Mouse (Mus musculus): ENCODE measurements around the gene Dpm3. TPM values are rescaled to one million over a fixed set of nuclear protein-coding genes. Genes with fewer than 3 reads are reported as not detected.

The Dpm3 gene
- total RNA-seq, 2 experiments from 2014 or later, result 16.4 to 26.9 TPM

DNA sequence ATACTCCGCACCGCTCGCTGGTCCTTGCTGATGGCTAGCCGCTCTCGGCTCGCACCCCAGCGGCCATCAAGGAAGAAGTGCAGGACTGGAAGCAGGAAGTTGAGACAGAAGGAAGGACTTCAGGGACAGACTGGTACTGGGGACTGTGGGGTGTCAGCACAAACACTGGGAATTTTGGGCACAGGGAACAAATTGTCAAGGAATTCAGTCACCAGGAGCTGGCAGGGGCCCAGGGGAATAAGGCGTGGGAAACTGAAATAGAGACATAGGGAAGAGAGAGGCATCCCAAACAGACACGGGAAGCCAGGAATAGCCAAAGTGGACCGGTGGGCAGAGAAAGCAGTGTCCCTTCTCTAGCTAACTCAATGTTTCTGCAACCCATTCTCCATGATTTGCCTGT lies 22.6 kb upstream of the Dpm3 start:
- intact Hi-C loops (cut with DNase I), result no loop called here
- TF ChIP-seq CTCF (IDR thresholded peaks at IDR 0.05), result no peak
- Histone ChIP-seq H3K4me3 (no peak overlapping the region), H3K27ac (no peak overlapping the region)
- no peak for DNase-seq

DNA sequence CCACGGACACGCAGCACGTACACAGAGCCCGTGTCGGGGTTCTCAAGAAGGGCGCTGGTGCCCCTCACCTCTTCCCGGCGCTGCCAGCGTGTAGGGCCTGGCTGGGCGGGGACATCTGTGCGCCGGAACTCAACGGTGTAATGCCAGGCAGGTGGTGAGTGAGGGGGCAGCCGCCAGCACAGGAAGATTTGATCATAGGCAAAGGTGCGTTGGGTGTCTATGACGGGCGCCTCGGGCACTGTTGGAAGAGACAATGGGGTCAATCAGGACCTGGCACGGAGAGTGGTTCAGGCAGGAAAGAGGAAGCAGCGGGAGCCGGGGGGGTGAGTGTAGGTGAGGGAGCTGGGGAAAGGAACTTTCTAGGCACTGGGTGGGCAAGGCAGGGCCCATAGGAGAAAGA lies 21.5 kb upstream of the Dpm3 start:
- no peak for TF ChIP-seq CTCF (IDR thresholded peaks at IDR 0.05)
- intact Hi-C loops (cut with DNase I), result no loop called here
- Histone ChIP-seq H3K4me3 (no peak overlapping the region), H3K27ac (no peak overlapping the region)
- DNase-seq, result no peak

DNA sequence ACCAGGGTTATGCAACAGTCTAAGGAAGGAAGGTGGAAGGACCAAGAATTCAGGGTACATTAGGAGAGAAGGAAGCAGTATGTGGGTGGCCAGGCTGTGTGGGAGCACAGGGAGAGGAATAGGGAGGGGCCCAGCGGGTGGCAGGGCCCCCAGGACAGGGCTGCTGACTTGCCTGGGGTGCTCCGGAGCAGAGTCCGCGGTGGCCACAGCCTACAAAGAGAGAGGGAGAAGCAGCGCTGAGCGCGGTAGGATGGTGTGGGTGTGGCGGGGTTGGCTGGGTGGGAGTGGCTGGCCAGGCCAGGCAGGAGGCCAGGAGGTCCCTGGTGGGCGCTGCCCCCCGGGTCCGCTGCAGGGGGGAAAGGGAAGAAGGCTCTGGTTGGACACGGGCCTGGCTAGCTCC lies 20.7 kb upstream of the Dpm3 start:
- Histone ChIP-seq H3K4me3 (no peak overlapping the region), H3K27ac (no peak overlapping the region)
- no peak for DNase-seq
- intact Hi-C loops (cut with DNase I), result no loop called here
- TF ChIP-seq CTCF (IDR thresholded peaks at IDR 0.05), result no peak

DNA sequence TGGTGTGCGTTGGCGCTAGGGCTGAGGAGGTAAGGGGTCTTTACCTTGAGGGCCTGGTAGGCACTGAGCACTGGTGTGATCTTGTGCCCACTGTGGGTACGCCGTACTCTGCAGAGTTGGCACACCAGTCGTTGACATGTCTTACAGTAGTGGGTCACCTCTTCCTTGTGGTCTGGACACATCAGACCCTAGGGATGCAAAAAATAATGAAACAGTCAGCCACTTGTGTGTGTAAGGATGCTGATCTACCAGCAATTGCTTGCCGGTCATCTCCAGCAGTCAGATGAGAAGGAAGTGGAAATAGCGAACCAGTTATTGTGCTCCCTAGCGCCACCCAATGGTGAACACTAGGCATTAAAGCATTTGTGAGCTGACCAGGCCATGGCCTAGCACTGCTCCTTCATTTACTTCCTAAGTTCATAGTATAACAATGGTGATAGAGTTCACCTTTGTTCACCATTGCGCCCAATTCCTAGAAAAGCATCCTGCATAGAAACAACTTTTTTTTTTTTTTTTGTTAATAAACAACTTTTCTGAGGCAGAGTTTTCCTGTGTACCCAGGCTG lies 16.7 kb upstream of the Dpm3 start:
- TF ChIP-seq CTCF (IDR thresholded peaks at IDR 0.05), result peak; percentile 71
- Histone ChIP-seq H3K27ac (no peak overlapping the region), H3K4me3 (no peak overlapping the region)
- DNase-seq, result peak; percentile 63
- intact Hi-C loops (cut with DNase I), result no loop called here

DNA sequence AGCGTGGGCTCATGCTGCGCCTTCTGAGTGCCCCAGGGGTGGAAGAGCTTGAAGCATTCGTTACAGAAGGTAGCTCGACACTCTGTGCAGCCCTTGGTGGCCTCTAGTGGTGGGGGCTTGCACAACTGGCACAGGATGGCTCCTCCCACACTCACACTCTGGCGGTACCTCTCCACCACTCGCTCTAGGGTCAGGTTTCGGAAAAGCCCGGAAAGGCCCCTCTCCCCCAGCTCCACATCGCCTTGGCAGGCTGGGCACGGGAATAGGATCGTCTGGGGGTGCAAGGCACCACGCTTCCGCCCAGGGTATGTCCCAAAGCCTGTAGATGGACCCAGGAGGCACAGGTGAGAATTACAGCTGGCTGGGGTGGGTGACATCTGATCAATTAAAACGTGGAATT lies 15.5 kb upstream of the Dpm3 start:
- intact Hi-C loops (cut with DNase I), result no loop called here
- no peak overlapping the region for H3K4me3 ChIP-seq
- TF ChIP-seq CTCF (IDR thresholded peaks at IDR 0.05), result peak; percentile 40

DNA sequence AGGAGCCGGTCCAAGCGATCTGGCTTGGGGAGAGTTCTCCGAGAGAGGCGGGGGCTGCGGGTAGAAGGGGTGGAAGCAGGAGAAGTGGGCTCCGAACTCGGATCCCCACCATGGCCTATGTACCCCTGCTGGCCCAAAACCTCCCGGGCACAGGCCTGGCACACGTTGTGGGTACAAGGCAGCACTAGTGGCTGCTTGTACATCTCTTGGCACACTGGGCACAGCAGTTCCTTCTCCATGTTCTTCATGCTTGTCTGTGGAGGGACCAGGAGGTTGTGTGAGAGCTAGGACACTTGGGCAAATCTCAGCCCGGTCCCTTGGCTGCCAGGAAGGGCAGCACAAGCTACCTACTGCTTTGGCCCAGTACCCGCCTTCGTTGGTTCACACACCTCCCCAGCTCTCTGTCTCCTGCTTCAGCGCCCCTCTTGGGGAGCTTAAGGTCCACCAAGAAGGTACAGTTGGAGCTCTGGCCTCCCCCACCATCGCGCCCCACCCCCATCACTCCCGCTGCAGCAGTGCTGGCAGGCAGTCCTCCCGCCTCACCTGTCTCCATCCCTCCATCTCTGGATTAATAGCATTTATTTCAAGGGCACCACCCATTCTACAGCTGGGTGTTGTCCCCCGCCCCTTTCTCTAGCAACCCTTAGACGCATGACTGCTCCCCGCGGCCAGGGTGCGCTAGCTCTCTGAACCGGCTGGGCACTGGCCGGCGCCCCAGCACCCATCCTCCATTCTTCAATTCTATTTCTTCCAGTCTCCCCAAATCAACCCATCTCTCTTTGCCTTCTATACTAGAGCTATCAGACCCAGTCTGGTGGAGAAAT lies 14.8 kb upstream of the Dpm3 start:
- H3K4me3 ChIP-seq, result peak overlapping the region; percentile 90
- peak; percentile 25; the same call in 1 of the 2 replicates for TF ChIP-seq CTCF (IDR thresholded peaks at IDR 0.05)
- H3K27ac ChIP-seq, result no peak overlapping the region
- DNase-seq, result no peak
- intact Hi-C loops (cut with DNase I), result no loop called here

More for the DNA sequence above, 15.5 kb upstream of the Dpm3 start:
- no peak overlapping the region for H3K27ac ChIP-seq
- DNase-seq, result no peak

DNA sequence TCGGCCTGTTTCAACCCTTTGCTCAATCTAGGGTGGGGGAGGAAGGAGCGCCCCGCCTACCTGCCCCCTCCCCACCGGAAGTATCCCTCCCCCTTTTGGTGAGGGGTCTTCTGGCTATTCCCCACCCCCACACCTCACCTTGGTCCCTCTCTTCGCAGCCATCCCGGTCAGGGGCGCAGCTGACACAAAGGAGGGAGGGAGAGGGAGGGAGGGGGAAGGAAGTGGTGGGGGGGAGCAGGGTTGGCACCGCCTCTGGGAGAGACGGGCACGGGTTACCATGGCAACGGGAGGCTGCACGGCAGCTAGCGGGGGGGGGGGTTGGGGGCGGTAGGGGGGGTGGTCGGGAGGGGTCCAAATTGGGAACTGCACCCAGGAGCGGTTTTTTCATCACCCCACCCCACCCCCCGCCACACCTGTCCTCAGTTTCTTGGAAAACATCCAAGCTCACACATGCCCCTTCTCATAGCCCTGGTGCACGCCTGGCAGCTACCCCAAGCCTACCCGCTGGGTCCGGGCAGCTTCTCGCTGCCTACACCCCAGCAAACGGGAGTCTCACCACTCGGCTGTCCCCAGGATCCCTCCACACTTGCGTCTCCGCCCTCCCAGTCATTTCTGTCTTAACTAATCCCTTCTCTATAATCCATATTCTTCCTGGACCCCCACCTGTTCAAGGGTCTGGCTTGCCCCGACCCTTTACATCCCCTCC lies 14.0 kb upstream of the Dpm3 start:
- DNase-seq, result no peak
- no peak for TF ChIP-seq CTCF (IDR thresholded peaks at IDR 0.05)
- peak overlapping the region; percentile 90 for H3K4me3 ChIP-seq
- intact Hi-C loops (cut with DNase I), result no loop called here
- peak overlapping the region; percentile 93 for H3K27ac ChIP-seq

DNA sequence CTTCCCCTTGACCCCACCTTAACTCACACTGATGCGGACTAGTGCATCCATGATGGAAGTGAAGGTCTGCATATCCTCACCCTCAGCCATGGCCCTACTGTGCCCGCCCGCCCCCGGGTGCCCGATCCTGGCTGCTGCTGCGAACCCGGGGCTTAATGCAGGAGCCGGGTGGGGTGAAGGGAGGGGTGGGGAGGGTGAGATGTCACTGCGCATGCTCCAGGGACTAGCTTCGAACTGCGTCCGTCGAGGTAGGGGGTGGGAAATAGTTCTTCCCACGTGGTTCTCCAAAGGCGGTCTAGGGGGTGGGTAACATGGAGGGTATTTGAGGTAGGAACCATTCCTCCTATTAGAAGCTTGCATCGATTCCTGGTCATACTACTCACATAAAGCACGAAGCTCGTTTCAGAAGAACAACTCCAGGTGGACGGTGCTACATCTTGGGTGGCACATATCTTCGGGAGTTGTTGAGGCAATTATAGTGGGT lies 13.4 kb upstream of the Dpm3 start, which contains the start of gene Krtcap2:
Gene Krtcap2, plus strand, starts transcription at position 279 of the 484 bp plus-strand sequence.
- no peak for TF ChIP-seq CTCF (IDR thresholded peaks at IDR 0.05)
- Histone ChIP-seq H3K4me3 (peak within 1 kb of the TSS; percentile 90), H3K27ac (peak within 1 kb of the TSS; percentile 93)
- DNase-seq, result no peak
- intact Hi-C loops (cut with DNase I), result loop anchor here (2.0 kb wide), 1 partner anchor 63 kb away; no protein-coding TSS in a partner anchor

DNA sequence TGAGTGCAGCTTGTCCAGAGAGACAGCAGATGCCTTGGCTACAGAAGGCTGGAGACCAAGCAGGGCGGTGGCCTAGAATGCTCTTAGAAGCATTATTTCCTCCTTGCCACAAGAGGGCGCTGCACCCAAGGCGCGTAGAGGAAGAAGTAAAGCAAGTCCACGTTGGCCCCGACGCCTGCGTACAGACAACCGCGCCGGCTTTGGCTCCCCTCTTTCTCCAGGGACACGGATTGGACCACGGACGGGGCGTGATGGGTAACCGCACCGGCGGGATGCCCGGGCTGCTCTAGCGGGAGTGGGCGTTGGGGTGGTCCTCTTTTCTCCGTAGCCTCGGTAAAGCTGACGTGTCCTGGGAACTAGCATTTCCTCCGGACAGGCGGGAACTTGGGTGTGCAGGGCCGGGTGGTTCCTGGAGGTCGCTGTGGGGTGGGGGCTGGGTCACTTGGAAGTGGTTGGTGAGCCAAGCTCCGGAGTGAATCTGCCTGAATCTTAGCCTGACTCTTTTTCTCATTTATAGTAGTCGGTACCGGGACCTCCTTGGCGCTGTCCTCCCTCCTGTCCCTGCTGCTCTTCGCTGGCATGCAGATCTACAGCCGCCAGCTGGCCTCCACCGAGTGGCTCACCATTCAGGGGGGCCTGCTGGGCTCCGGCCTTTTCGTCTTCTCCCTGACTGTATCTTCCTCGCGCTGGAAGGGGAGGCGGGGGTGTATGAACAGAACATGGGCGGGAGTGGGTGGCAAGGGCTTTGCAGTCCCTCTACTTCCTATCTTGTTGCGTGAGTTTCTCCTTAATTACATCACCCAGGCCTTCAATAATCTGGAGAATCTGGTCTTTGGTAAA lies 12.7 kb upstream of the Dpm3 start, which contains the start of gene Trim46:
Gene Trim46, minus strand, starts transcription at position 49 of the 840 bp plus-strand sequence.
- Histone ChIP-seq H3K27ac (peak within 1 kb of the TSS; percentile 93), H3K4me3 (peak within 1 kb of the TSS; percentile 90)
- TF ChIP-seq CTCF (IDR thresholded peaks at IDR 0.05), result no peak; the same call in none of the 2 replicates
- intact Hi-C loops (cut with DNase I), result loop anchor here (2.0 kb wide), 1 partner anchor 62 kb away; no protein-coding TSS in a partner anchor
- peak; percentile 93 for DNase-seq

DNA sequence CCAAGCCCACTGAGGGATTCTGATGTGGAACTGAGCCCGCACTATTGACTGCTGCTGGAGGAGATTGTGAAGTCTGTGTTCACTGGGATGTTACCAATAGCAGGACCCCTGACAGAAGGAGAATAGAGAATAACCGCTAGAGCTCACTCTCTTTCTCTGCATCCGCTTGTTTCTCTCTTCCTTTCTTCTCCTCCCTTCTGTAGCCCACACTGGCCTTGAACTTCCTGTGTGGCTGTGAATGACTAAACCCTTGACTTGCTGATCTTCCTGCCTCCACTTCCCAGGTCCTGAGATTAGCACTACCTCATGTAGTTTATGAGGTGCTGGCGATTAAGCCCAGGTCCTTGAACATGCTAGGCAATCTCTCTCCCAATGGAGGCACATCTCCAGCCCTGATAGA lies 11.7 kb upstream of the Dpm3 start:
- Histone ChIP-seq H3K4me3 (peak overlapping the region; percentile 90; the same call in 1 of the 2 replicates), H3K27ac (no peak overlapping the region)
- no peak for TF ChIP-seq CTCF (IDR thresholded peaks at IDR 0.05)
- no peak for DNase-seq
- intact Hi-C loops (cut with DNase I), result loop anchor here (2.0 kb wide), 1 partner anchor 61 kb away; no protein-coding TSS in a partner anchor

DNA sequence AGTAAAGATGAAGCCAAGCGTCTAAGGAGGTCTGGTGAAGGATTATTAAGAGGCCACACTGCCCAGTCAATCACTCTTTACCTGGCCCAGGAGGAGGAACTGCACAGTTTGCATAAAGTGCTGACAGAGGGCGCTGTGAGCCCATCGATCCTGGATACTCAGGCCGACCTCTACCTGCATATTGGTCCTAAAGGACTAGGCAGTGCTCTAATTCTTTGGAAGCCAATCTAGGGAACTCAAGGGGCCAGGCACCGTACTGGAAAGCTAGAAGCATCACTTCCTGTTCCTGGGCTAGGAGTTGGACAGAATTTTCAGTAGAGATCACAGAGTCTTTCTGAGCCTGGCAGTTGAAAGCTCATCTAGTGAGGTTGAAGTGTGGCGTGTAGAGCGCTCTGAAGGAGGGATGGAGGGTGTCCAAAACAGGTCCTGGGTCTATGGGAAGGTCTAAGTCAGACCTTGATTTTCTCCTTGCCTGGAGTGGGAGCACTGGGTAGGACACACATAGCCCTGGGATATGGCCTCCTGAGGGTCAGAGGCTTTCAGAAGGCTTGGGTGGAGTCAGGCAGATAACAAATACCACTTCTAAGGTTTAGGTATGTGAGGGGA lies 8.6 kb upstream of the Dpm3 start:
- TF ChIP-seq CTCF (IDR thresholded peaks at IDR 0.05), result peak; percentile 88
- peak overlapping the region; percentile 61 for H3K4me3 ChIP-seq
- intact Hi-C loops (cut with DNase I), result loop anchor here (1.0 to 2.0 kb wide), 2 partner anchors 16 to 32 kb away; no protein-coding TSS in a partner anchor
- peak; percentile 75 for DNase-seq
- H3K27ac ChIP-seq, result peak overlapping the region; percentile 89
